Mouse (Mus musculus) midbrain, embryonic 15.5 days (tissue): ENCODE measurements around the gene Samhd1. TPM values are rescaled to one million over a fixed set of nuclear protein-coding genes. Genes with fewer than 3 reads are reported as not detected.

Experiments
- ATAC-seq: fragments of 200-750 bp; cut with Nextera tagmentation; replicated peaks from 2 replicates; pipeline ENCODE4 v1.8.0; 2017; ENCODE audit warnings: moderate TSS enrichment
- H3K27ac ChIP-seq: fragments of 300-500 bp; sonication (generic); 2 replicates; pipeline ENCODE4 v1.5.1; 2015; ENCODE audit warnings: mild to moderate bottlenecking, inconsistent platforms
- H3K27me3 ChIP-seq: fragments of 300-500 bp; sonication (generic); replicated peaks from 2 replicates; pipeline ENCODE4 v1.6.1; 2015; ENCODE audit warnings: inconsistent platforms
- H3K36me3 ChIP-seq: fragments of 300-500 bp; sonication (generic); replicated peaks from 2 replicates; pipeline ENCODE4 v1.6.1; 2015; ENCODE audit warnings: inconsistent platforms
- H3K4me1 ChIP-seq: fragments of 300-500 bp; sonication (generic); 2 replicates; pipeline ENCODE4 v1.6.1; 2015; ENCODE audit warnings: inconsistent platforms
- H3K4me2 ChIP-seq: fragments of 300-500 bp; sonication (generic); 2 replicates; pipeline ENCODE4 v1.6.1; 2015; ENCODE audit warnings: inconsistent platforms, mild to moderate bottlenecking, moderate library complexity
- H3K4me3 ChIP-seq: fragments of 300-500 bp; sonication (generic); 2 replicates; pipeline ENCODE4 v1.5.1; 2015; ENCODE audit warnings: mild to moderate bottlenecking, inconsistent platforms
- H3K9ac ChIP-seq: fragments of 300-500 bp; sonication (generic); 2 replicates; pipeline ENCODE4 v1.6.1; 2015; ENCODE audit warnings: mild to moderate bottlenecking, inconsistent platforms
- H3K9me3 ChIP-seq: fragments of 300-500 bp; sonication (generic); 2 replicates; pipeline ENCODE4 v1.6.1; 2016; ENCODE audit warnings: inconsistent platforms
- WGBS: fragments of 180-500 bp; shearing (Covaris S2); methylation state at CpG from one replicate; pipeline ENCODE4 v1.1.7; 2015; ENCODE audit warnings: mixed read lengths; 5-methylcytosine and 5-hydroxymethylcytosine counted together
- polyA plus RNA-seq: library from polyadenylated mRNA; unstranded; fragments of >200 nt; fragmentation: Nextera tagmentation; extraction: Ambion mirVana; gene quantifications from 2 replicates; pipeline ENCODE4 v1.2.1, GENCODE M21; 2015

Gene Samhd1
- polyA plus RNA-seq, 1 experiment from 2014 or later: 9.4 TPM

GRCm38 (mm10) chr2:157074772-157075171, 60.3 kb downstream of the Samhd1 start:
- no peak overlapping the region for H3K9ac ChIP-seq
- no peaks in the 10 kb centered on the region for H3K36me3 ChIP-seq
- WGBS: 76% methylated on average over 5 of the region's 5 CpGs
- peak overlapping the region; percentile 8; the same call in 1 of the 2 replicates for H3K4me3 ChIP-seq
- no peaks in the 10 kb centered on the region for H3K9me3 ChIP-seq
- H3K27ac ChIP-seq: peak overlapping the region; percentile 2; the same call in 1 of the 2 replicates
- ATAC-seq: no peak
- H3K27me3 ChIP-seq: no peaks in the 10 kb centered on the region
- H3K4me1 ChIP-seq: peaks cover 78% of the 10 kb centered on the region
- peak overlapping the region; percentile 98 for H3K4me2 ChIP-seq

- H3K9me3 ChIP-seq: no peaks in the 10 kb centered on the region
- 57% methylated on average over 9 of the region's 9 CpGs for WGBS
- H3K4me2 ChIP-seq: peak overlapping the region; percentile 98
- peaks cover 81% of the 10 kb centered on the region for H3K4me1 ChIP-seq
- no peaks in the 10 kb centered on the region for H3K36me3 ChIP-seq
- peak overlapping the region; percentile 2; the same call in 1 of the 2 replicates for H3K27ac ChIP-seq
- no peak overlapping the region for H3K4me3 ChIP-seq
- no peaks in the 10 kb centered on the region for H3K27me3 ChIP-seq
- ATAC-seq: no peak
- H3K9ac ChIP-seq: no peak overlapping the region
Measured at GRCm38 (mm10) chr2:157074186-157074724, 60.8 kb downstream of the Samhd1 start.

- peaks cover 89% of the 10 kb centered on the region for H3K4me1 ChIP-seq
- H3K27ac ChIP-seq: 0 out of 2 replicates have a peak overlapping the region, but pooled peaks have one; percentile 2
- ATAC-seq: no peak
- WGBS: 74% methylated on average over 9 of the region's 9 CpGs
- H3K9ac ChIP-seq: no peak overlapping the region
- no peaks in the 10 kb centered on the region for H3K27me3 ChIP-seq
- H3K36me3 ChIP-seq: no peaks in the 10 kb centered on the region
- H3K4me3 ChIP-seq: no peak overlapping the region
- no peaks in the 10 kb centered on the region for H3K9me3 ChIP-seq
- no peak overlapping the region; the same call in 1 of the 2 replicates for H3K4me2 ChIP-seq
Measured at GRCm38 (mm10) chr2:157073378-157074052, 61.5 kb downstream of the Samhd1 start.

GRCm38 (mm10) chr2:157072316-157072990, 62.6 kb downstream of the Samhd1 start:
- WGBS: 66% methylated on average over 9 of the region's 9 CpGs
- Histone ChIP-seq H3K27me3 (no peaks in the 10 kb centered on the region), H3K4me2 (no peak overlapping the region), H3K27ac (no peak overlapping the region), H3K4me3 (no peak overlapping the region), H3K9ac (no peak overlapping the region), H3K36me3 (no peaks in the 10 kb centered on the region), H3K9me3 (no peaks in the 10 kb centered on the region), H3K4me1 (peaks cover 96% of the 10 kb centered on the region)
- no peak for ATAC-seq

GRCm38 (mm10) chr2:157071556-157071955, 63.5 kb downstream of the Samhd1 start:
- H3K4me3 ChIP-seq: no peak overlapping the region
- H3K4me2 ChIP-seq: 0 out of 2 replicates have a peak overlapping the region, but pooled peaks have one; percentile 0
- no peak overlapping the region for H3K9ac ChIP-seq
- H3K27ac ChIP-seq: no peak overlapping the region
- H3K27me3 ChIP-seq: no peaks in the 10 kb centered on the region
- no peaks in the 10 kb centered on the region for H3K36me3 ChIP-seq
- no peaks in the 10 kb centered on the region for H3K9me3 ChIP-seq
- H3K4me1 ChIP-seq: peaks cover 93% of the 10 kb centered on the region
- WGBS: 48% methylated on average over 2 of the region's 2 CpGs
- no peak for ATAC-seq

GRCm38 (mm10) chr2:157070365-157070764, 64.7 kb downstream of the Samhd1 start:
- Histone ChIP-seq H3K4me1 (peaks cover 91% of the 10 kb centered on the region), H3K4me3 (no peak overlapping the region), H3K9me3 (no peaks in the 10 kb centered on the region), H3K36me3 (no peaks in the 10 kb centered on the region), H3K4me2 (0 out of 2 replicates have a peak overlapping the region, but pooled peaks have one; percentile 16), H3K9ac (no peak overlapping the region), H3K27ac (peak overlapping the region; percentile 63), H3K27me3 (no peaks in the 10 kb centered on the region)
- ATAC-seq: no peak
- WGBS: 35% methylated on average over 9 of the region's 9 CpGs

GRCm38 (mm10) chr2:157069755-157070315, 65.2 kb downstream of the Samhd1 start:
- WGBS: 46% methylated on average over 3 of the region's 3 CpGs
- Histone ChIP-seq H3K4me1 (peaks cover 91% of the 10 kb centered on the region), H3K27ac (peak overlapping the region; percentile 63), H3K36me3 (no peaks in the 10 kb centered on the region), H3K9ac (no peak overlapping the region), H3K4me3 (no peak overlapping the region), H3K27me3 (no peaks in the 10 kb centered on the region), H3K4me2 (peak overlapping the region; percentile 15; the same call in 1 of the 2 replicates), H3K9me3 (no peaks in the 10 kb centered on the region)
- ATAC-seq: no peak

GRCm38 (mm10) chr2:157069355-157069735, 65.7 kb downstream of the Samhd1 start:
- H3K9ac ChIP-seq: no peak overlapping the region
- 26% methylated on average over 3 of the region's 3 CpGs for WGBS
- H3K4me3 ChIP-seq: no peak overlapping the region
- H3K4me1 ChIP-seq: peaks cover 91% of the 10 kb centered on the region
- H3K27ac ChIP-seq: peak overlapping the region; percentile 63
- H3K9me3 ChIP-seq: no peaks in the 10 kb centered on the region
- H3K4me2 ChIP-seq: peak overlapping the region; percentile 15; the same call in 1 of the 2 replicates
- ATAC-seq: no peak
- H3K27me3 ChIP-seq: no peaks in the 10 kb centered on the region
- no peaks in the 10 kb centered on the region for H3K36me3 ChIP-seq

- Histone ChIP-seq H3K9ac (no peak overlapping the region), H3K9me3 (no peaks in the 10 kb centered on the region), H3K36me3 (no peaks in the 10 kb centered on the region), H3K4me3 (no peak overlapping the region), H3K4me2 (peak overlapping the region; percentile 15; the same call in 1 of the 2 replicates), H3K27me3 (no peaks in the 10 kb centered on the region), H3K27ac (peak overlapping the region; percentile 63), H3K4me1 (peaks cover 91% of the 10 kb centered on the region)
- ATAC-seq: no peak
- 48% methylated on average over 14 of the region's 14 CpGs for WGBS
Measured at GRCm38 (mm10) chr2:157068701-157069354, 66.2 kb downstream of the Samhd1 start.

GRCm38 (mm10) chr2:157066731-157067430, 68.2 kb downstream of the Samhd1 start:
- H3K4me2 ChIP-seq: no peak overlapping the region
- ATAC-seq: no peak
- WGBS: 88% methylated on average over 7 of the region's 7 CpGs

GRCm38 (mm10) chr2:157065879-157066226, 69.2 kb downstream of the Samhd1 start:
- Histone ChIP-seq H3K4me2 (no peak overlapping the region), H3K4me1 (peaks cover 72% of the 10 kb centered on the region), H3K9ac (no peak overlapping the region), H3K9me3 (no peaks in the 10 kb centered on the region), H3K4me3 (no peak overlapping the region), H3K27me3 (no peaks in the 10 kb centered on the region), H3K27ac (no peak overlapping the region), H3K36me3 (no peaks in the 10 kb centered on the region)
- no peak for ATAC-seq
- WGBS: 84% methylated on average over 7 of the region's 7 CpGs

More at GRCm38 (mm10) chr2:157066731-157067430, 68.2 kb downstream of the Samhd1 start:
- Histone ChIP-seq H3K9ac (no peak overlapping the region), H3K4me1 (peaks cover 81% of the 10 kb centered on the region), H3K27me3 (no peaks in the 10 kb centered on the region), H3K36me3 (no peaks in the 10 kb centered on the region), H3K27ac (no peak overlapping the region), H3K4me3 (no peak overlapping the region), H3K9me3 (no peaks in the 10 kb centered on the region)
